Mouse (Mus musculus): Measurements from ENCODE around the gene Tm4sf5. TPM values are rescaled to one million over a fixed set of nuclear protein-coding genes. Genes with fewer than 3 reads are reported as not detected.

The Tm4sf5 gene
- total RNA-seq, 2 experiments from 2014 or later: not detected

- ATAC-seq (replicated peaks; ENCODE audit: poor library complexity, severe bottlenecking): peak; percentile 90
These were observed 35.0 kb downstream of the Tm4sf5 start, which contains the start of gene Pld2 for GRCm38 (mm10) chr11:70539877-70540587. TSS of gene Pld2 (plus strand) at chr11:70540064.

- ATAC-seq (replicated peaks; ENCODE audit: poor library complexity, severe bottlenecking): no peak
These were observed 35.9 kb downstream of the Tm4sf5 start for GRCm38 (mm10) chr11:70540928-70541327.

- ATAC-seq (replicated peaks; ENCODE audit: poor library complexity, severe bottlenecking): no peak
These were observed 36.4 kb downstream of the Tm4sf5 start for GRCm38 (mm10) chr11:70541415-70541814.

GRCm38 (mm10) chr11:70544496-70544895, 39.5 kb downstream of the Tm4sf5 start:
- ATAC-seq (replicated peaks; ENCODE audit: poor library complexity, severe bottlenecking): no peak

- no peak for ATAC-seq (replicated peaks; ENCODE audit: poor library complexity, severe bottlenecking)
These were observed 46.5 kb downstream of the Tm4sf5 start for GRCm38 (mm10) chr11:70551526-70551925.

- ATAC-seq (replicated peaks; ENCODE audit: poor library complexity, severe bottlenecking): no peak
These were observed 48.9 kb downstream of the Tm4sf5 start for GRCm38 (mm10) chr11:70553940-70554339.

GRCm38 (mm10) chr11:70557545-70557944, 52.5 kb downstream of the Tm4sf5 start:
- no peak for ATAC-seq (replicated peaks; ENCODE audit: poor library complexity, severe bottlenecking)

Other genes starting within 250 kb of the Tm4sf5 start
- not detected in 2 replicates for gene Alox12, start 249.9 kb upstream of the Tm4sf5 start, total RNA-seq (2014; fragmentation: Nextera tagmentation)
- not detected in 2 replicates for gene Alox12, start 249.9 kb upstream of the Tm4sf5 start, total RNA-seq (2017)
- not detected in 2 replicates for gene Alox12e, start 182.6 kb upstream of the Tm4sf5 start, total RNA-seq (2014; fragmentation: Nextera tagmentation)
- gene Alox12e, start 182.6 kb upstream of the Tm4sf5 start, total RNA-seq (2017): not detected in 2 replicates
- gene Alox15, start 153.2 kb upstream of the Tm4sf5 start, total RNA-seq (2014; fragmentation: Nextera tagmentation): not detected in 2 replicates
- 0.62 and 0.82 TPM in 2 replicates for gene Alox15, start 153.2 kb upstream of the Tm4sf5 start, total RNA-seq (2017)
- gene Pelp1, start 95.2 kb upstream of the Tm4sf5 start, total RNA-seq (2014; fragmentation: Nextera tagmentation): 31.6 and 33.0 TPM in 2 replicates
- 9.9 and 12.7 TPM in 2 replicates for gene Pelp1, start 95.2 kb upstream of the Tm4sf5 start, total RNA-seq (2017)
- gene Arrb2, start 72.6 kb upstream of the Tm4sf5 start, total RNA-seq (2014; fragmentation: Nextera tagmentation): 63.2 and 69.8 TPM in 2 replicates
- gene Arrb2, start 72.6 kb upstream of the Tm4sf5 start, total RNA-seq (2017): 41.1 and 74.9 TPM in 2 replicates
- gene Med11, start 53.3 kb upstream of the Tm4sf5 start, total RNA-seq (2014; fragmentation: Nextera tagmentation): 19.7 and 28.5 TPM in 2 replicates
- 31.5 and 35.8 TPM in 2 replicates for gene Med11, start 53.3 kb upstream of the Tm4sf5 start, total RNA-seq (2017)
- gene Zmynd15, start 45.8 kb upstream of the Tm4sf5 start, total RNA-seq (2014; fragmentation: Nextera tagmentation): not detected in 2 replicates
- gene Zmynd15, start 45.8 kb upstream of the Tm4sf5 start, total RNA-seq (2017): not detected in 2 replicates
- gene Cxcl16, start 45.3 kb upstream of the Tm4sf5 start, total RNA-seq (2014; fragmentation: Nextera tagmentation): not detected in 2 replicates
- gene Cxcl16, start 45.3 kb upstream of the Tm4sf5 start, total RNA-seq (2017): 0.22 TPM in 1 of 2 replicates, not detected in the other
- gene Vmo1, start 9.4 kb downstream of the Tm4sf5 start, total RNA-seq (2014; fragmentation: Nextera tagmentation): not detected in 2 replicates
- gene Vmo1, start 9.4 kb downstream of the Tm4sf5 start, total RNA-seq (2017): not detected in 2 replicates
- gene Gltpd2, start 14.0 kb downstream of the Tm4sf5 start, total RNA-seq (2014; fragmentation: Nextera tagmentation): not detected in 2 replicates
- gene Gltpd2, start 14.0 kb downstream of the Tm4sf5 start, total RNA-seq (2017): not detected in 2 replicates
- 243 and 281 TPM in 2 replicates for gene Psmb6, start 20.1 kb downstream of the Tm4sf5 start, total RNA-seq (2014; fragmentation: Nextera tagmentation)
- 290 and 384 TPM in 2 replicates for gene Psmb6, start 20.1 kb downstream of the Tm4sf5 start, total RNA-seq (2017)
- not detected in 2 replicates for gene Gm40193, start 27.7 kb downstream of the Tm4sf5 start, total RNA-seq (2014; fragmentation: Nextera tagmentation)
- not detected in 2 replicates for gene Gm40193, start 27.7 kb downstream of the Tm4sf5 start, total RNA-seq (2017)
- 0.99 and 6.2 TPM in 2 replicates for gene Pld2, start 34.8 kb downstream of the Tm4sf5 start, total RNA-seq (2014; fragmentation: Nextera tagmentation)
- 0.10 and 0.26 TPM in 2 replicates for gene Pld2, start 34.8 kb downstream of the Tm4sf5 start, total RNA-seq (2017)
- gene Mink1, start 57.6 kb downstream of the Tm4sf5 start, total RNA-seq (2014; fragmentation: Nextera tagmentation): 25.0 and 36.1 TPM in 2 replicates
- 11.2 and 13.3 TPM in 2 replicates for gene Mink1, start 57.6 kb downstream of the Tm4sf5 start, total RNA-seq (2017)
- 1.2 TPM in 1 of 2 replicates, not detected in the other for gene 4930544D05Rik, start 110.6 kb downstream of the Tm4sf5 start, total RNA-seq (2014; fragmentation: Nextera tagmentation)
- not detected in 2 replicates for gene 4930544D05Rik, start 110.6 kb downstream of the Tm4sf5 start, total RNA-seq (2017)
- gene Chrne, start 114.0 kb downstream of the Tm4sf5 start, total RNA-seq (2014; fragmentation: Nextera tagmentation): not detected in 2 replicates
- 0.26 TPM in 1 of 2 replicates, not detected in the other for gene Chrne, start 114.0 kb downstream of the Tm4sf5 start, total RNA-seq (2017)
- not detected in 2 replicates for gene Gp1ba, start 133.9 kb downstream of the Tm4sf5 start, total RNA-seq (2014; fragmentation: Nextera tagmentation)
- gene Gp1ba, start 133.9 kb downstream of the Tm4sf5 start, total RNA-seq (2017): not detected in 2 replicates
- gene Rnf167, start 142.0 kb downstream of the Tm4sf5 start, total RNA-seq (2014; fragmentation: Nextera tagmentation): 35.4 and 51.1 TPM in 2 replicates
- gene Rnf167, start 142.0 kb downstream of the Tm4sf5 start, total RNA-seq (2017): 32.7 and 34.6 TPM in 2 replicates
- gene Slc25a11, start 142.2 kb downstream of the Tm4sf5 start, total RNA-seq (2014; fragmentation: Nextera tagmentation): 80.9 and 91.7 TPM in 2 replicates
- 63.3 and 67.7 TPM in 2 replicates for gene Slc25a11, start 142.2 kb downstream of the Tm4sf5 start, total RNA-seq (2017)
- gene Pfn1, start 149.4 kb downstream of the Tm4sf5 start, total RNA-seq (2014; fragmentation: Nextera tagmentation): 1,205 and 1,364 TPM in 2 replicates
- gene Pfn1, start 149.4 kb downstream of the Tm4sf5 start, total RNA-seq (2017): 425 and 461 TPM in 2 replicates
- gene Eno3, start 152.0 kb downstream of the Tm4sf5 start, total RNA-seq (2014; fragmentation: Nextera tagmentation): 14.9 and 18.9 TPM in 2 replicates
- gene Eno3, start 152.0 kb downstream of the Tm4sf5 start, total RNA-seq (2017): 4.5 and 5.9 TPM in 2 replicates
- 91.0 and 130 TPM in 2 replicates for gene Spag7, start 164.2 kb downstream of the Tm4sf5 start, total RNA-seq (2014; fragmentation: Nextera tagmentation)
- 46.8 and 49.8 TPM in 2 replicates for gene Spag7, start 164.2 kb downstream of the Tm4sf5 start, total RNA-seq (2017)
- gene Camta2, start 182.9 kb downstream of the Tm4sf5 start, total RNA-seq (2014; fragmentation: Nextera tagmentation): 18.7 and 25.2 TPM in 2 replicates
- 1.5 and 3.0 TPM in 2 replicates for gene Camta2, start 182.9 kb downstream of the Tm4sf5 start, total RNA-seq (2017)
- not detected in 2 replicates for gene Inca1, start 194.9 kb downstream of the Tm4sf5 start, total RNA-seq (2014; fragmentation: Nextera tagmentation)
- not detected in 2 replicates for gene Inca1, start 194.9 kb downstream of the Tm4sf5 start, total RNA-seq (2017)
- gene Kif1c, start 195.3 kb downstream of the Tm4sf5 start, total RNA-seq (2014; fragmentation: Nextera tagmentation): 3.6 and 8.3 TPM in 2 replicates
- 4.5 and 5.7 TPM in 2 replicates for gene Kif1c, start 195.3 kb downstream of the Tm4sf5 start, total RNA-seq (2017)